Mouse (Mus musculus) stomach, embryonic 15.5 days (tissue): ENCODE results near the gene Slc22a23. TPM values are rescaled to one million over a fixed set of nuclear protein-coding genes. Genes with fewer than 3 reads are reported as not detected.

Source experiments
- ATAC-seq: fragments of 200-750 bp; cut with Nextera tagmentation; 2 replicates; pipeline ENCODE4 v1.8.0; 2017; ENCODE audit warnings: low read depth, moderate number of reproducible peaks, moderate TSS enrichment; ENCODE audit not compliant: insufficient read depth, low FRiP score
- H3K27ac ChIP-seq: fragments of 300-500 bp; sonication (generic); 2 replicates; pipeline ENCODE4 v1.5.1; 2015; ENCODE audit warnings: mild to moderate bottlenecking, inconsistent platforms
- H3K27me3 ChIP-seq: fragments of 300-500 bp; sonication (generic); replicated peaks from 2 replicates; pipeline ENCODE4 v1.6.1; 2015; ENCODE audit warnings: inconsistent platforms
- H3K36me3 ChIP-seq: fragments of 300-500 bp; sonication (generic); 2 replicates; pipeline ENCODE4 v1.6.1; 2015; ENCODE audit warnings: inconsistent platforms
- H3K4me1 ChIP-seq: fragments of 300-500 bp; sonication (generic); 2 replicates; pipeline ENCODE4 v1.6.1; 2015; ENCODE audit warnings: inconsistent platforms
- H3K4me2 ChIP-seq: fragments of 300-500 bp; sonication (generic); 2 replicates; pipeline ENCODE4 v1.6.1; 2015; ENCODE audit warnings: mild to moderate bottlenecking, inconsistent platforms
- H3K4me3 ChIP-seq: fragments of 300-500 bp; sonication (generic); replicated peaks from 2 replicates; pipeline ENCODE4 v1.5.1; 2015; ENCODE audit warnings: inconsistent platforms
- H3K9ac ChIP-seq: fragments of 300-500 bp; sonication (generic); 2 replicates; pipeline ENCODE4 v1.6.1; 2015; ENCODE audit warnings: inconsistent platforms
- H3K9me3 ChIP-seq: fragments of 300-500 bp; sonication (generic); 2 replicates; pipeline ENCODE4 v1.6.1; 2016; ENCODE audit warnings: inconsistent platforms
- WGBS: fragments of 180-500 bp; shearing (Covaris S2); methylation state at CpG from one replicate; pipeline ENCODE4 v1.1.7; 2015; 5-methylcytosine and 5-hydroxymethylcytosine counted together
- polyA plus RNA-seq: library from polyadenylated mRNA; unstranded; fragments of >200 nt; fragmentation: Nextera tagmentation; extraction: Ambion mirVana; gene quantifications from 2 replicates; pipeline ENCODE4 v1.2.1, GENCODE M21; 2015

The Slc22a23 gene
- polyA plus RNA-seq, 1 experiment from 2014 or later: 3.9 TPM

DNA sequence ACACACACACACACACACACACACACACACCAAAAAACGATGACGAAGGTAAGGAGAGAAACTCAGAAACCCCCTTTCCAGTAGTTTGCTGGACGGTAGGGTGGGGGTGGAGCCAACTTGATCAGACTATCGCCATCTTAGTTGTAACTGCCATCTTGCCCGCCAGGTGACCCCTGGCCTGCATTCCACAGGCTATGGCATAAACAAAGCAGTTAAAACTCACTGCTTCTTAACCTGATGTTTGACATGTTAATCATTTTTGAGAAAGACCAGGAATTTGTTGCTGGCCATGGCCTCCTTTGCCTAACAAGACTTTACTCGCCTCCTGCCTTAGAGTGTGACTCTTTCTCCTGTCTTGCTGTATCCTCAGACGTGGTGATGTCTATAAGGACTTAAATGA lies 192.3 kb downstream of the Slc22a23 start:
- Histone ChIP-seq H3K27ac (no peak overlapping the region), H3K4me2 (no peak overlapping the region), H3K36me3 (no peaks in the 10 kb centered on the region), H3K9ac (no peak overlapping the region), H3K4me3 (no peak overlapping the region), H3K27me3 (no peaks in the 10 kb centered on the region), H3K9me3 (no peaks in the 10 kb centered on the region), H3K4me1 (peaks cover 23% of the 10 kb centered on the region)
- no peak for ATAC-seq
- WGBS: 47% methylated on average over 7 of the region's 7 CpGs

DNA sequence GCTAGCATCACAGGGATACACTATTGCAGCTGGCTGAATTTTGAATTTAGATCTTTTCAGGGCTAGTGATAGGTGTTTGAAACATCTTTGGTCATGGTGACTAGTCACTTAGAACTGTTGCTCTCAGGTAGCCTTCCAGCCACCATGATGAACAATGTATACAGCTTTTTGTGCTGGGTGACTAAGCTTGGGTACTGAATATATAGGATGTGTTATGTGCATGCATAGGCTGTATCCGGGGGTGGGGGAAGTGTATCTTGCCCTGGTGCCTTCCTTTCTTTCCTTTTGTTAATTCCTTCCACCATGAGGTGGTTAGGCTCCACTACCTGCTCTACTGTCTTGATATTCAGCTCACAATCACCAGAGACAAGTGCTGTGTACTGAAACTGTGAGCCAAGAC lies 193.6 kb downstream of the Slc22a23 start:
- peaks cover 23% of the 10 kb centered on the region for H3K4me1 ChIP-seq
- WGBS: 88% methylated on average over 1 of the region's 1 CpGs
- H3K36me3 ChIP-seq: no peaks in the 10 kb centered on the region
- H3K9me3 ChIP-seq: no peaks in the 10 kb centered on the region
- no peak for ATAC-seq
- no peak overlapping the region for H3K4me2 ChIP-seq
- H3K27me3 ChIP-seq: no peaks in the 10 kb centered on the region
- H3K4me3 ChIP-seq: no peak overlapping the region
- no peak overlapping the region for H3K27ac ChIP-seq
- H3K9ac ChIP-seq: no peak overlapping the region

DNA sequence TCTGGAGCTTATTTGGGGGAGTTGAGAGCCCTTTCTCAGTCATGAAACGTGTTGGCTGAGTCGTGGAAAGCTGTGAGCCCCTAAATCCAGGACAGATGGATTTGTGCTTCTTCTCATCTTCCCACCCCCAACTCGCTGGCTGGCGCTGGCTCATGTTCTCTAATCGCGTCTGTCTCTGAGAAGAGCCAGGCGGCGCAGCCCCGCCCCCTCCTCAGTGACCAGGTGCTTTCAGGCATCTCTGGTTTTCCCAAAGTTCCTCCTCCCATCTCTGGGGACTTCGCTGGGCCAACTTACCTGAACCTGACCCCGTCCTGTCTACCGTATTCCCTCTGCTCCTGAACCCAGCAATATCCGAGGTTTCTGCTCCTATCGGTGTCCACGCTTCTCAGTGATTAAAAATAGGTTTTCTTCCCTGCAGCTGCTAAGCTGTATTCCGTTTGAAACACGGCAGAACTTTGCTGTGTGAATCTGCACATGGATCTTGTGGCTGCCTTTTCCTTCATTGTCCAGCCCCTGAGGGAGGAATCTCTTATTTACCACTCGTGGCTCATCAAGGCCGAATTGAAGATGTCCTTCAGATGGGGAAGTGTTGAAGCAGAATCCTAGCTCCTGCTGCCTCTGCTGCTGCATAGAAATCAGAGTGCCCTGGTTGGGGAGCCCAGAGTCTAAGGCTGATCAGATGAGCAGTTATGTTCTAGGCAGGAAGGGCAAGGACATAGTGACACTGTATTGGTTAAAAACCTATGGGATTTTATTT lies 194.5 kb downstream of the Slc22a23 start:
- 8% methylated on average over 19 of the region's 19 CpGs for WGBS
- no peak for ATAC-seq
- Histone ChIP-seq H3K27me3 (no peaks in the 10 kb centered on the region), H3K9me3 (no peaks in the 10 kb centered on the region), H3K9ac (no peak overlapping the region), H3K4me2 (peak overlapping the region; percentile 45), H3K4me1 (peaks cover 23% of the 10 kb centered on the region), H3K36me3 (no peaks in the 10 kb centered on the region), H3K27ac (peak overlapping the region; percentile 31; the same call in 1 of the 2 replicates), H3K4me3 (peak overlapping the region; percentile 11; the same call in 1 of the 2 replicates)

DNA sequence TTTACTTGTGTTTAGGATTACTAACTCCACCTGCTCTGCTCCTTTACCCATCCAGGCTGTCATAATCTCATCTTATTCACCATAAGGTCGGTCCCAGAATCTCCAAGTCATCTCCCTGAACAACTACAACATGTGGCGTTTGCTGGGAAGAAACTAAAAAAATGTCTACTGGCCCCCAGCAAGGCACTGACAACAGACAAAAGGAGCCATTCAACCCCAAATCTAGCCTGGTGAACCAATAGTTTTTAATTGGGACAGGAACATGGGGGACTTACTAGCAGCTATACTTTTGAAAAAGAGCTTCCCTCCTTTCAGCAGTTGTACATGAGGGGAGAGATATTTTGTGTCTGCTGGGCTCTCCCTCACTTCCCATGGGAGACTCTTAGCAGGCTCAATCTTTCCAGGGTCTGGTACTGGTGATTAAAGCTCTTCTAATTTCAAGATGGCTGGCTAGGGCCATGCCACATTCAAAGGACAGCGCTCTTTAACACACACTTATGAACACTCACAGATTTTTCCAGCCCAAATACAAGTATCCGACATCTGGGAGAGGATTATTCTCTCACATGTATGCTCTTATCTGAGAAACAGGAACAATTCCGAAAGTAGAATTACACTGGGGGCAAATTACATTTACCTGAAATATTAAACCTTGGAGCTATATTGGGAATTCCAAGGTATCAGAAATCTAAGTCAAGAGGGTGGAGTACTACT lies 195.4 kb downstream of the Slc22a23 start:
- Histone ChIP-seq H3K36me3 (no peaks in the 10 kb centered on the region), H3K4me3 (peak overlapping the region; percentile 47), H3K27ac (peak overlapping the region; percentile 68), H3K4me2 (peak overlapping the region; percentile 74), H3K9ac (0 out of 2 replicates have a peak overlapping the region, but pooled peaks have one; percentile 36), H3K27me3 (no peaks in the 10 kb centered on the region), H3K9me3 (no peaks in the 10 kb centered on the region), H3K4me1 (peaks cover 22% of the 10 kb centered on the region)
- no peak for ATAC-seq
- WGBS: 58% methylated on average over 5 of the region's 5 CpGs

DNA sequence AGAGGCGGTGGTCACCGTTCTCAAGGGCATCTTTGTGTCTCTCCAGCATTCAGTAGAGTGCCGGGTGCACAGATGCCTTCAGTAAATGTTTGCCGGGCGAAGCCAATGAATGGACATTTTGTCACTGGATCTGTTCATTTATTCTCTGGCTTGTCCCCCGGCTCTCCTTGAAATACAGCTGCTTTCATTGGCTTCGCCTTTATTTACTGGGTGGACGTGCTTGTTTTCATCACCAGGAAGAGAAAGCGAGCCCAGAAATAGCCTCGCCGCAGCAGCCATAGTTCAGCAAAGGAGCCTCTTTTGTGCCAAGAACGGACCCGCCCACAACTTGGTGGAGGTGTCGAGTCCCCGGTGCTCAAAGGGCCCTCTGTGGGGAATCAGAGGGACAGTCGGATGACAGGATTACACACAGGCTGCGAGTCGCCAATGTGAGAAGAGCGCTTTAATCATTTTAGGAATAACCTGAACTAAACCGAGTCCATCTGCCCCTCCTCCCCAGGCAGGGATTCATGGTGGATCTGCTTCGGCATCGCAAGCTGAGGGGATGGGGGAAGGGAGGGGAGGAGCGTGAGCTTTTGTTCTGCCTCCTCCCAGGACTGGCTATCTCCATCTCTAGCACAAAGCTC lies 196.1 kb downstream of the Slc22a23 start:
- Histone ChIP-seq H3K9ac (peak overlapping the region; percentile 36; the same call in 1 of the 2 replicates), H3K27ac (peak overlapping the region; percentile 68), H3K4me2 (peak overlapping the region; percentile 74), H3K36me3 (no peaks in the 10 kb centered on the region), H3K4me3 (peak overlapping the region; percentile 47), H3K27me3 (no peaks in the 10 kb centered on the region), H3K4me1 (peaks cover 18% of the 10 kb centered on the region), H3K9me3 (no peaks in the 10 kb centered on the region)
- WGBS: 3% methylated on average over 23 of the region's 23 CpGs
- peak; percentile 64; the same call in 1 of the 2 replicates for ATAC-seq

DNA sequence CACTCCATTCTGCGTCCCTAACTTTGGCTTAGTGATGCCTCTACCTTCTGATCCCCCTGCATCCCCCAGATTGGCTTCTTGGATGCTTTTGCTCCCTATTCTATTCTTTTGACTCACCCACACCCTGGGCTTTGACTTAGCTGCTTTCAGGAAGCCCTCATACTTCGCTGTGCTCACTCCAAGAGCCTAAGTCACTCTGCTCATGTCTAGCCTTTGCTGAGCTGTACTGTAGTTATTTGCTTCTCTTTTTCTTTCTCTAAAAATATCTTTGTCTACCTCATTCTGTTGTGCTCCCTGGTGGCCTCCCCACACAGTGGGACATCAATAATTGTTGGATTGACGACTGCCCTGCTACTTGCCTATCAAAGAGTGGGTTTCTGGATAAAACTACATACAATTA lies 196.8 kb downstream of the Slc22a23 start:
- Histone ChIP-seq H3K27ac (no peak overlapping the region), H3K27me3 (no peaks in the 10 kb centered on the region), H3K4me2 (no peak overlapping the region; the same call in 1 of the 2 replicates), H3K36me3 (no peaks in the 10 kb centered on the region), H3K4me1 (peaks cover 18% of the 10 kb centered on the region), H3K4me3 (no peak overlapping the region), H3K9me3 (no peaks in the 10 kb centered on the region), H3K9ac (no peak overlapping the region)
- WGBS: 71% methylated on average over 3 of the region's 3 CpGs
- no peak for ATAC-seq

DNA sequence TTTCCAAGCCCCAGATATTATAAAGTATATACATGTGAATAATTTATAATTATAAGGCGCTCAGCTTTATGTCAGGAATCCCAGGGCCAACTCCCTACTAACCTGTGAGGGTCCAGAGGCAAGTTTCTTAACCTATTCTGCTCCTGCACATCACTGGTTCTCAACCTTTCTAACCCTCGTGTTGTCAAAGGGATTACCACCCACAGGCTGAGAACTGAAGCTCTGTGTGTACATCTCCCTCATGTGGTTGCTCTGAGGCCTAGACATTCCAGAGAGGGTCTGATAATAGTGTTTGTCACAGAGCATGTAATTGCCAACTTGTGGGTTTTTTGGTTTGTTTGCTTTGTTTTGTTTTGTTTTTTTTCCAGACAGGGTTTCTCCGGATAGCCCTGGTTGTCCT lies 198.1 kb downstream of the Slc22a23 start:
- Histone ChIP-seq H3K4me3 (no peak overlapping the region), H3K27me3 (no peaks in the 10 kb centered on the region), H3K27ac (no peak overlapping the region), H3K9ac (no peak overlapping the region), H3K9me3 (no peaks in the 10 kb centered on the region), H3K4me2 (no peak overlapping the region), H3K4me1 (peaks cover 18% of the 10 kb centered on the region), H3K36me3 (no peaks in the 10 kb centered on the region)
- no peak for ATAC-seq
- 54% methylated on average over 3 of the region's 3 CpGs for WGBS

DNA sequence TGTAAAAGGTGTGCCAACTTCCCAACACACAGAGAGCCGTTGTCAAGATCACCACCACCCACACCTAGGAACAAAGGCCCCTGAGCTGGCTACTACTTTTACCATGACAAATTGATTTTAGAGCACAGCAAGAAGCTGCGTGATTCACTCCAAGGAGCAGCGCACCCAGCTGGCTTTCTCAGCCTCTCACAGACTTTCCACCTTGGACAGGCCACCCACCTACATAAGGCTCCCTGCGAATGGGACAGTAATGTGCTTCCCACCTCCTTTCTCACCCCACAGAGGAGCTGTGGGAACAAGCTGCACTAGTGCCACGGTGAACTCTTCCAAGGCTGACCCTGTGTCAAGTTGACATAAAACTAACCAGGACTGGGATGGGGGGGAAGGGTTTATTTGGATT lies 201.6 kb downstream of the Slc22a23 start:
- Histone ChIP-seq H3K9ac (no peak overlapping the region), H3K4me1 (no peaks in the 10 kb centered on the region), H3K4me2 (no peak overlapping the region), H3K9me3 (no peaks in the 10 kb centered on the region), H3K4me3 (no peak overlapping the region), H3K36me3 (no peaks in the 10 kb centered on the region), H3K27me3 (no peaks in the 10 kb centered on the region), H3K27ac (no peak overlapping the region)
- no peak for ATAC-seq
- WGBS: 47% methylated on average over 5 of the region's 5 CpGs

DNA sequence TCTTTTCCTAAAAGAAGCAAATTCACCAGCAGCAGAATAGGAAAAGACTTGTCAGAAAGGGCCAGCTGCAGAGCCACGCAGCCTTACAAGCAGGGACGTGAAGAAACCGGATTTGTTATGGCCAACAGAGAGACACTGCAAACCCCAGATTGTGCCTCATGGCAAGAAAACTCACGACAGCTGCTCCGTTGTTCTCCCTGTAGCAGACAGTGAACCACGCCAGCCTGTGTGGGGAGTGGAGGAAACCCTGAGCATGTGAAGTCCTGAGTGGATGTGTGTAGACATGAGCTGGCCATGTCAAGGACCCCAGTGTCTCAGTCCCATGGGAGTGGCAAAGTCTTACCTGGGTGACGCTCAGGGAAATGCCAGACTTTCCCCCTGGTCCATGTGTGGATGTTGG lies 208.4 kb downstream of the Slc22a23 start:
- no peak overlapping the region for H3K9ac ChIP-seq
- H3K9me3 ChIP-seq: no peaks in the 10 kb centered on the region
- peaks cover 8% of the 10 kb centered on the region for H3K4me1 ChIP-seq
- 51% methylated on average over 7 of the region's 7 CpGs for WGBS
- H3K36me3 ChIP-seq: no peaks in the 10 kb centered on the region
- no peak overlapping the region for H3K27ac ChIP-seq
- H3K4me3 ChIP-seq: no peak overlapping the region
- no peak overlapping the region for H3K4me2 ChIP-seq
- H3K27me3 ChIP-seq: peaks cover 7% of the 10 kb centered on the region
- peak; percentile 50; the same call in 1 of the 2 replicates for ATAC-seq

DNA sequence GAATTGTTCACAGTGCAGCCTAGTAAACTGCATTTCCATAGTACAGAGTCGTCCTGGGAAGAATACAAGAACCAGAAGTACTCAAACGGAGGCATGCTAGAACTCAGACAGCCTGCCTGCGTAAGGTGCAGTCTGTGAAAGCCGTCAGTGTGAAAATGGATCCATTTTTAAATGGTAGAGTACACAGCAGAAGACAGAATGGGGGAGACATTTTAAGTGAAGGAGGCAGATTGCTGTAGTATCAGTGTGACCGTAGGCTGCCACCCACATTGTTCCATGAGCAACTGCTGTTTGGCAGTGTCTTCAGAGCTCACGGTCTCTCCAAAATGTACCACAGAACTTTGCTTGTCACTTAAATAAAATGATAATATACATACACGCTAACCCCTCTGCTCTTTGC lies 210.7 kb downstream of the Slc22a23 start:
- peaks cover 20% of the 10 kb centered on the region for H3K4me1 ChIP-seq
- H3K9me3 ChIP-seq: no peaks in the 10 kb centered on the region
- H3K9ac ChIP-seq: no peak overlapping the region
- H3K27me3 ChIP-seq: peaks cover 10% of the 10 kb centered on the region
- H3K36me3 ChIP-seq: no peaks in the 10 kb centered on the region
- no peak overlapping the region for H3K4me2 ChIP-seq
- ATAC-seq: no peak
- no peak overlapping the region for H3K4me3 ChIP-seq
- WGBS: 75% methylated on average over 7 of the region's 7 CpGs
- no peak overlapping the region for H3K27ac ChIP-seq

DNA sequence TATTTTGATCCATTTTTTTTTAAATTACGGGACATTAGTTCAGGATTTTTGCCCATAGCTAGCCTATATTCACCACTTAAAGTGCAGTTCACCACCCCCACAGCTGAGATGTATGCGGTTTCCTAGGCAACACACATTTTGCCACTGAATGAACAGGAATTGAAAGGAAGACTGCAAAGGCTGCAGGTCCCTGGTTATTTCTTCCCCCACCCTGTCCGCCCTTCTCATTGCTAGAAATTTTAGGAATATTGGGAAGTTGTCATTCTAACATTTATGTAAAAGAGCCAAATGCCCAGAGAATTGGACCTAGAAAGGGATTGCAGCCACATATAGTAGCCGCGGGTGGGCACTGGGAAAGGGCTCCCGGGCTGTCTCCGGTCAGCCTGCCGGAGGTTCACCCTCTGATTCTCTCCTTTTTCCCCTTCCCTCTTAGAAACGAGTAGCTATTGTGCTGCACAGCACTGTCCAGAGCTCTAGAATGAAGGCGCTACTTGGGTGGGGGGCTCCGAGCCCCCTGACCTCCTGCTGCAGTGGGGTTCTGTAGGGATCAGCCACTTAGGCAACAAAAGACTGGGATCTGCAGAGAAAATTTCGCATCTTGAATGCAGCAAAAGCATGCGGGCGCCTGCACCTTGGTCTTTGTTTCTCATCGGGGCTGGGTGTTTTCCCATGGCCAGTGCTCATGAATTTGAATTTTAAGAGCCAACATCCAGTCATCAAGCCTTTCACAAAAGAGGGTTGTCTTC lies 211.5 kb downstream of the Slc22a23 start:
- no peak overlapping the region for H3K27ac ChIP-seq
- H3K9me3 ChIP-seq: no peaks in the 10 kb centered on the region
- H3K4me3 ChIP-seq: no peak overlapping the region
- H3K9ac ChIP-seq: no peak overlapping the region
- WGBS: 23% methylated on average over 15 of the region's 15 CpGs
- peaks cover 10% of the 10 kb centered on the region for H3K27me3 ChIP-seq
- no peak for ATAC-seq
- no peaks in the 10 kb centered on the region for H3K36me3 ChIP-seq
- H3K4me1 ChIP-seq: peaks cover 25% of the 10 kb centered on the region
- peak overlapping the region; percentile 22; the same call in 1 of the 2 replicates for H3K4me2 ChIP-seq
